Mouse (Mus musculus): ENCODE data around the gene Gm20817. TPM values are rescaled to one million over a fixed set of nuclear protein-coding genes. Genes with fewer than 3 reads are reported as not detected.

Gm20817 gene
- not detected for polyA plus RNA-seq (2014; fragmentation: Illumina TruSeq; extraction: RNeasy Lipid Tissue Mini Kit (QIAGEN cat#74804); ENCODE audit: low read depth, low replicate concordance)

GRCm38 (mm10) chrY:68832628-68833027 lies at the start of gene Gm20817:
Gm20817 (minus strand) TSS chrY:68832728.

All from adrenal gland, adult 10 weeks (tissue).